Mouse (Mus musculus) intestine, embryonic 14.5 days (tissue): ENCODE measurements around the gene Rgs13. TPM values are rescaled to one million over a fixed set of nuclear protein-coding genes. Genes with fewer than 3 reads are reported as not detected.

Experiments
- ATAC-seq: fragments of 200-750 bp; cut with Nextera tagmentation; replicated peaks from 2 replicates; pipeline ENCODE4 v1.8.0; 2017; ENCODE audit warnings: low read depth, moderate number of reproducible peaks, moderate TSS enrichment, moderate library complexity; ENCODE audit not compliant: low FRiP score, low TSS enrichment
- DNase-seq: peaks from one replicate; pipeline ENCODE4 v3.0.0-alpha.2; 2018; ENCODE audit warnings: low spot score
- H3K27ac ChIP-seq: fragments of 300-500 bp; sonication (generic); 2 replicates; pipeline ENCODE4 v1.5.1; 2014; ENCODE audit warnings: low read depth, mild to moderate bottlenecking, control low read depth
- H3K27me3 ChIP-seq: fragments of 300-500 bp; sonication (generic); replicated peaks from 2 replicates; pipeline ENCODE4 v1.6.1; 2014; ENCODE audit warnings: low read length, control low read depth; ENCODE audit not compliant: control insufficient read depth, insufficient read depth
- H3K36me3 ChIP-seq: fragments of 300-500 bp; sonication (generic); 2 replicates; pipeline ENCODE4 v1.6.1; 2014; ENCODE audit warnings: low read length, control low read depth; ENCODE audit not compliant: control insufficient read depth, insufficient read depth
- H3K4me1 ChIP-seq: fragments of 300-500 bp; sonication (generic); replicated peaks from 2 replicates; pipeline ENCODE4 v1.6.1; 2014; ENCODE audit warnings: low read length, control low read depth, mixed read lengths; ENCODE audit not compliant: control insufficient read depth, insufficient read depth
- H3K4me2 ChIP-seq: fragments of 300-500 bp; sonication (generic); 2 replicates; pipeline ENCODE4 v1.6.1; 2014; ENCODE audit warnings: low read length
- H3K4me3 ChIP-seq: fragments of 300-500 bp; sonication (generic); 2 replicates; pipeline ENCODE4 v1.5.1; 2014; ENCODE audit warnings: low read depth, low read length, control low read depth, mixed read lengths
- H3K9ac ChIP-seq: fragments of 300-500 bp; sonication (generic); 2 replicates; pipeline ENCODE4 v1.6.1; 2014; ENCODE audit warnings: mild to moderate bottlenecking, low read length
- H3K9me3 ChIP-seq: fragments of 300-500 bp; sonication (generic); 2 replicates; pipeline ENCODE4 v1.6.1; 2016; ENCODE audit warnings: low read length, control low read depth; ENCODE audit not compliant: control insufficient read depth
- WGBS: fragments of 180-500 bp; shearing (Covaris S2); extraction: QIAGEN DNeasy Blood & Tissue Kit; methylation state at CpG from one replicate; pipeline ENCODE4 v1.1.7; 2014; 5-methylcytosine and 5-hydroxymethylcytosine counted together
- polyA plus RNA-seq: library from polyadenylated mRNA; unstranded; fragments of >200 nt; fragmentation: Nextera tagmentation; extraction: Ambion mirVana; gene quantifications from 2 replicates; pipeline ENCODE4 v1.2.1, GENCODE M21; 2014

The Rgs13 gene
- polyA plus RNA-seq, 1 experiment from 2014 or later: not detected

DNA sequence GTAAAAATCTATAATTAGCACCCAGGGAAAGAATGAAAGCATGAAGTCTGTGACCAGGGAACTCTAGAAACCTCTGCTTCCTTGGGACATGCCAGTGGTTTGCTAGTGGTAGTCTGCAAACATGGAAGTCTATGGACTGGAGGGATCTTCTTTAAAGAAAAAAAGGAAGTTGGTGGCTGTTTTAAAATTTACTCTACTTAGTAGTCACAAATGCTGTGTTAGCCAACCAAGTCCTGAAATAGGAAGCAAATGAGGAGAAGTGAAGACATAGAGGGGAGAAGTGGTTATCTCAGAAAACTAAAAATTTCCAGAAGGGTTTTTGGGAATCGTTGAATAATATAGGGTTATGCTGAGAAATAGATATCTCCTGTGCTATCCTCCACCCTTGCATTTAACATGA lies 37.3 kb downstream of the Rgs13 start:
- ATAC-seq (no peak), DNase-seq (no peak)
- H3K27ac ChIP-seq: no peak overlapping the region
- no peaks in the 10 kb centered on the region for H3K36me3 ChIP-seq
- H3K9me3 ChIP-seq: no peaks in the 10 kb centered on the region
- no peaks in the 10 kb centered on the region for H3K27me3 ChIP-seq
- no peaks in the 10 kb centered on the region for H3K4me1 ChIP-seq
- H3K4me2 ChIP-seq: no peak overlapping the region
- no peak overlapping the region for H3K4me3 ChIP-seq
- H3K9ac ChIP-seq: no peak overlapping the region
- WGBS: 93% methylated on average over 1 of the region's 1 CpGs

- DNase-seq (no peak), ATAC-seq (no peak)
- Histone ChIP-seq H3K4me3 (no peak overlapping the region), H3K4me1 (no peaks in the 10 kb centered on the region), H3K27me3 (no peaks in the 10 kb centered on the region), H3K36me3 (no peaks in the 10 kb centered on the region), H3K9me3 (no peaks in the 10 kb centered on the region), H3K4me2 (no peak overlapping the region), H3K27ac (no peak overlapping the region), H3K9ac (no peak overlapping the region)
- WGBS: 81% methylated on average over 7 of the region's 7 CpGs
These were observed 49.2 kb downstream of the Rgs13 start for GRCm38 (mm10) chr1:144127965-144128364.

GRCm38 (mm10) chr1:144120042-144120441 lies 57.1 kb downstream of the Rgs13 start:
- no peak for DNase-seq
- no peak for ATAC-seq
- WGBS: 83% methylated on average over 4 of the region's 4 CpGs

GRCm38 (mm10) chr1:144119456-144119855 lies 57.7 kb downstream of the Rgs13 start:
- H3K9me3 ChIP-seq: no peaks in the 10 kb centered on the region
- H3K4me2 ChIP-seq: no peak overlapping the region
- no peak for ATAC-seq
- no peaks in the 10 kb centered on the region for H3K27me3 ChIP-seq
- DNase-seq: no peak
- no peaks in the 10 kb centered on the region for H3K36me3 ChIP-seq
- H3K9ac ChIP-seq: no peak overlapping the region
- WGBS: 62% methylated on average over 2 of the region's 2 CpGs
- H3K27ac ChIP-seq: no peak overlapping the region
- H3K4me3 ChIP-seq: no peak overlapping the region
- H3K4me1 ChIP-seq: no peaks in the 10 kb centered on the region

More at GRCm38 (mm10) chr1:144120042-144120441, 57.1 kb downstream of the Rgs13 start:
- H3K27me3 ChIP-seq: no peaks in the 10 kb centered on the region
- H3K4me3 ChIP-seq: no peak overlapping the region
- no peaks in the 10 kb centered on the region for H3K9me3 ChIP-seq
- no peaks in the 10 kb centered on the region for H3K4me1 ChIP-seq
- H3K27ac ChIP-seq: no peak overlapping the region
- H3K4me2 ChIP-seq: no peak overlapping the region
- no peak overlapping the region for H3K9ac ChIP-seq
- H3K36me3 ChIP-seq: no peaks in the 10 kb centered on the region

GRCm38 (mm10) chr1:144115848-144116727 lies 61.1 kb downstream of the Rgs13 start:
- Histone ChIP-seq H3K27ac (no peak overlapping the region), H3K4me3 (no peak overlapping the region), H3K4me1 (no peaks in the 10 kb centered on the region), H3K36me3 (no peaks in the 10 kb centered on the region), H3K9ac (no peak overlapping the region), H3K4me2 (no peak overlapping the region), H3K9me3 (no peaks in the 10 kb centered on the region), H3K27me3 (no peaks in the 10 kb centered on the region)
- WGBS: 68% methylated on average over 6 of the region's 6 CpGs
- ATAC-seq: peak; percentile 92
- no peak for DNase-seq

GRCm38 (mm10) chr1:144113438-144114074 lies 63.6 kb downstream of the Rgs13 start:
- H3K9me3 ChIP-seq: no peaks in the 10 kb centered on the region
- no peaks in the 10 kb centered on the region for H3K4me1 ChIP-seq
- H3K4me2 ChIP-seq: no peak overlapping the region
- H3K9ac ChIP-seq: no peak overlapping the region
- no peak overlapping the region for H3K4me3 ChIP-seq
- 76% methylated on average over 6 of the region's 6 CpGs for whole genome bisulfite sequencing
- no peaks in the 10 kb centered on the region for H3K36me3 ChIP-seq
- DNase-seq: no peak
- no peak overlapping the region for H3K27ac ChIP-seq
- ATAC-seq: no peak
- no peaks in the 10 kb centered on the region for H3K27me3 ChIP-seq

- ATAC-seq: no peak
- Histone ChIP-seq H3K4me3 (no peak overlapping the region), H3K9me3 (no peaks in the 10 kb centered on the region), H3K27ac (no peak overlapping the region), H3K27me3 (no peaks in the 10 kb centered on the region), H3K4me2 (no peak overlapping the region), H3K9ac (no peak overlapping the region), H3K4me1 (no peaks in the 10 kb centered on the region), H3K36me3 (no peaks in the 10 kb centered on the region)
- no peak for DNase-seq
- 70% methylated on average over 2 of the region's 2 CpGs for WGBS
These were observed 64.2 kb downstream of the Rgs13 start for GRCm38 (mm10) chr1:144112946-144113345.

DNA sequence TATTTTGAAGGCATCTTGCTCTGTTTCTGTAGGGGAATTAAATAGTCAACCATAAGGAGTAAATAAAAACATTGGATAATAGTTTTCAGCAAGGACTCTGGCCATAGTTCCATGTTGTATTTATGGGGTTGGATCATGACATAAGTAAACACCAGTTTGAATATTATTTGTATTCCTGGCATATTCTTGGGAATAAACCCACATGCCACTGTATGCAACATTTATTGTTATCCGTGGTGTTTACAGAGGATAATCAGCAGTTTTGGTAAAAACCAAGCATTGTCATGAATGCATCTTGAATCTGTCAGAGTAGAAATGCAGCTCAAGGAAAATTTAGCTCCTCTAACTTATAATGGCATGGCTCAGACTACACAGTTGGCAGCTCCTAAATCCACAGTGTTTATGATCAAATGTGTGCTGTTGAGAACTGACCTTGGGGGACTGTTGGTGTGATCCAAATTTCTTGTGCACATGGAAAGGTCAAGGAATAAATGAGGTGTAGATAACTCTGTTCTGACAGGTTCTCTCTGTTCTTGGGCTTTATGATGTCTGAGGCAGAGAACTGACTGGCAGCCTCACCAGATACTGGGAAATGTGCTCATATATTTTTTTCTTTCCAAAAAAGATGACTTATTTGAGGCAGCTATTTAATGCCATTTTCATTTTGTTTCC lies 78.4 kb downstream of the Rgs13 start:
- DNase-seq: no peak
- no peak overlapping the region for H3K9ac ChIP-seq
- H3K9me3 ChIP-seq: no peaks in the 10 kb centered on the region
- WGBS: 78% methylated on average over 1 of the region's 1 CpGs
- ATAC-seq: no peak
- no peaks in the 10 kb centered on the region for H3K36me3 ChIP-seq
- H3K4me2 ChIP-seq: no peak overlapping the region
- no peaks in the 10 kb centered on the region for H3K4me1 ChIP-seq
- no peaks in the 10 kb centered on the region for H3K27me3 ChIP-seq
- no peak overlapping the region for H3K4me3 ChIP-seq
- no peak overlapping the region for H3K27ac ChIP-seq
